Mouse (Mus musculus) bone marrow, adult 2 months (tissue): ENCODE results near the gene Prkn. TPM values are rescaled to one million over a fixed set of nuclear protein-coding genes. Genes with fewer than 3 reads are reported as not detected.

Experiments
- H3K27ac ChIP-seq: fragments of 200-500 bp; 2 replicates; pipeline ENCODE4 v1.5.1; 2012; ENCODE audit warnings: low read depth, mild to moderate bottlenecking, control low read depth, inconsistent platforms, low read length; ENCODE audit not compliant: control insufficient read depth, poor library complexity, insufficient read depth
- H3K4me1 ChIP-seq: fragments of 200-500 bp; 2 replicates; pipeline ENCODE4 v1.6.1; 2011; ENCODE audit warnings: low read length; ENCODE audit not compliant: control insufficient read depth, insufficient read depth
- H3K4me3 ChIP-seq: fragments of 200-500 bp; replicated peaks from 2 replicates; pipeline ENCODE3; 2011; ENCODE audit warnings: mild to moderate bottlenecking, low read depth, low read length, control low read depth; ENCODE audit not compliant: control insufficient read depth
- CTCF ChIP-seq: fragments of 200-500 bp; IDR thresholded peaks from 2 replicates; pipeline ENCODE4 v1.5.1; 2011; ENCODE audit warnings: low read length, control low read depth; ENCODE audit not compliant: control insufficient read depth, insufficient read depth
- POLR2A ChIP-seq: fragments of 200-500 bp; IDR thresholded peaks from 2 replicates; pipeline ENCODE4 v1.6.1; 2011; ENCODE audit warnings: low read depth, mild to moderate bottlenecking, control low read depth, low read length, borderline replicate concordance; ENCODE audit not compliant: control insufficient read depth
- WGBS: fragments of 180-500 bp; shearing (Covaris S2); methylation state at CpG from one replicate; pipeline ENCODE4 v1.1.7; 2018; 5-methylcytosine and 5-hydroxymethylcytosine counted together
- polyA plus RNA-seq: library from polyadenylated mRNA; stranded (reverse); fragments of >200 nt; gene quantifications from 2 replicates; pipeline ENCODE4 v1.2.4, GENCODE M21; 2011; ENCODE audit warnings: low replicate concordance; ENCODE audit not compliant: missing spikeins, insufficient read depth, insufficient read length

Gene Prkn
- polyA plus RNA-seq, 1 experiment = 2.5 TPM

DNA sequence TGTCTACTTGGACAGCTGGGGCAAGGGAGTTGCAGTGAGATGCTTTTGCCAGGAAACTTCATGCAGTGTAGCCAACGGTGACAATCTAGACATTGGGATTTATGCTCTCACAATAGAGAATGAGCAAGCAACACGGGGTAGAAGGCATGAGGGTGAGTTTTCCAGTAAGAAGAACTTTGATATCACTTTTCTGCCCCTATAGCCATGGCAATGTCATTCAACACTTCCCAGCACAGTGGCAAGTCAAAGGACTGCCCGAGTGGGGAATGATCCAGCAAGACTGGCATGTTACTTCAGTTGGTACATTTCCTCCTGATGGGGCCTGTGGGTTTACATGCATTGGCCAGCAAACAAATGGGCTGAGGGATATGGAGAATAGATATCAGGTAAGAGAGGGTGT is 577.0 kb downstream of the Prkn start:
- WGBS = 64% methylated on average over 3 of the region's 3 CpGs
- H3K4me3 ChIP-seq = no peak overlapping the region
- no peak overlapping the region for H3K27ac ChIP-seq
- no peak for TF ChIP-seq CTCF
- TF ChIP-seq POLR2A = no peak
- H3K4me1 ChIP-seq = no peaks in the 10 kb centered on the region

DNA sequence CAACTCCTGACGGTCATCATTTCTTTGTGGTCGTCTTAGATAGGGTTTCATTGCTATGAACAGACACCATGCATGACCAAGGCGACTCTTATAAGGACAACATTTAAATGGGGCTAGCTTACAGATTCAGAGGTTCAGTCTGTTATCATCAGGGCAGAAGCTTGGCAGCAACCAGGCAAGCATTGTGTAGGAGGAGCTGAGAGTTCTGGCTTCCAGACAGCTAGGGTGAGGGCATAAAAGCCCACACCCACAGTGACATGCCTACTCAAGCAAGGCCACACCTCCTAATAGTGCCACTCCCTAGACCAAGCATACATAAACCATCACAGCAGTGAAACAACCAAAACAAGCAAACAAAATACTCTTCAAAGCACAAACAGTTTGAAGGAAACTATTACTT is 579.3 kb downstream of the Prkn start:
- H3K27ac ChIP-seq = no peak overlapping the region
- H3K4me3 ChIP-seq = no peak overlapping the region
- H3K4me1 ChIP-seq = no peaks in the 10 kb centered on the region
- 64% methylated on average over 3 of the region's 3 CpGs for WGBS
- TF ChIP-seq POLR2A (no peak), CTCF (no peak)

DNA sequence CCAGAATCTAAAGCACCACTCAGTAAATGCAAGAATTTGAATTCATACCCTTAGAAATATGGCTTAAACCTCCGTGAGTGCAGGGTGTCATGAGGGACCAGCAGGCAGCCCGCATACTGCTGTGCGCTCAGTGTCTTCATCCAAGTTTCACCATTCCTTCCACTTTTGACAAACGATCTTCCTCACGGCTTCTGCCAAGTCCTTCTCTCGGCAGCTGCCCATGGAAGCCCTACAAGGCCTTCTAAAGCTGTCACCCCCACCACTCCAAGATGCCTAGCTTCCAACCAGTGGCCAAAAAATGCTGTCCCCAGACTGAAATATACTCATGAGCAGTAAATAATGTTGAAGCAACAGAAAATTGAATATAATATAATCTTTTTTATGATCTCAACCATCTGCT is 580.7 kb downstream of the Prkn start:
- 75% methylated on average over 6 of the region's 6 CpGs for WGBS
- TF ChIP-seq POLR2A = no peak
- no peak for TF ChIP-seq CTCF
- no peak overlapping the region for H3K4me3 ChIP-seq
- H3K27ac ChIP-seq = no peak overlapping the region
- H3K4me1 ChIP-seq = no peaks in the 10 kb centered on the region

DNA sequence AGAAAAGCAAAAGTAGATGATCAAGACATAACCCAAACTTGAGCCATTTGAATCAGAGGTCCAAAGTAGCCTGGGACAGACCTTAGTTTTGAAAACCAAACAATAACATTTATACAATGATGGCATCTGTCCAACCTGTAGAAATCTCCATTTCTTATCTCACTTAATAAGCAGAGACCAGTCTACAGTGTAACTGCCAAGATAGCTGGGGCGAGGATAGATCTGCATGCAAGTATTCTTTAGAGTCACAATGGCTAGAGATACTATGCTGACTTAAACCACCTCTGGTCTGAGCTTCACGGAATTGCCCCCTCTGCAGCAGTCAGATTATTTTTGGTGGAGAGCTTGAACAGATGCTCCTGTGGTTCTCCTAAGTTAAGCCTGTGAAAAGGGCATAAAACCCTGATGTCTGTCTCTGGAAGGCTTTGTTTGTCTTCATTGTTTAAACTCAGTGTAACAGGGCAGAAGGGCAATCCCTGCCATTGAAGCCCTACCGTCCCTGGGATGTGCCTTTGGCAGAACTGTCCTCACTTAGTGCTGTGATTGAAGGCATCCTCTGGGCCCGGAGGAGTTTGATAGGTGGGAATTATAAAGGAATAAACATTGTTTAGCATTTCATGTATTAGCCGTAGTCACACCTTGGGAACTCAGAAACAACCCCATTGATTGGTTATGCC is 581.2 kb downstream of the Prkn start:
- Histone ChIP-seq H3K4me3 (no peak overlapping the region), H3K27ac (no peak overlapping the region), H3K4me1 (no peaks in the 10 kb centered on the region)
- 53% methylated on average over 5 of the region's 5 CpGs for WGBS
- no peak for TF ChIP-seq CTCF
- TF ChIP-seq POLR2A = no peak

DNA sequence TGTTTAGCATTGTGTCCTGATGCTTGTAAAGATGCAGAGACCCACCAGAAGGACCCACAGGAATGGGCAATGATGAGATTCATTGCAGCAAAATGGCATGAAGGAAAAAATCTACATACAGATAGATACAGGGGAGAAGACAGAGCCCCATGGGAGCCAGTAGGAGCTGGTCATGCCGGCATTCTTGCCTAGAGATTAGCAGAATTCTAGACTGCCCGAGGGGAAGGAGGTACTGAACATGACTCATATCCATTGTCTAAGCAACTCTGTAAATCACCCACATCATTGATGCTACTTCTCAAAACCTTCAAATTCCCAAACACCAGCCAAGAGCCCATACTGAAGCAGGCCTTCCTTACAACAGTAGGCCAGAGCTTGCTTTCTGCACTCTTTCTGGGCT is 591.1 kb downstream of the Prkn start:
- 68% methylated on average over 2 of the region's 2 CpGs for WGBS

DNA sequence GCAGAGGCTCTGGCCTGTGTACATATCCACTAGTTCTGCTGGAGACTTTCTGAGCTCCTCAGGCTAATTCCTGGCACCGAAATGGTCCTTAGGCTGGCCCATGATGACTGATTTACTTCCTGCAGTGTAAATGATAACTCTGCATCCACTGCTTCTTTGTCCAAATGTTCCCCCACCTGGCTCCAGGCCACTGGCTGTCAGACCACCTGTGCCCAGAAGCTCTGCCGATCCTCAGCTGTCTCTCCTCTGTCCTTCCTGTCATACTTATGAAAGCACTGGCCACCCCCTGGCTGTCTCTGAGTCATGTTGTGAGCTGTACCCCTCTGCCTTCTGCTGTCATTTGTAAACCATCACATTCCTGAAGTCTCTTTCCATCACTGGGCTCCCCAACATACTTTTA is 592.4 kb downstream of the Prkn start:
- Histone ChIP-seq H3K4me1 (no peaks in the 10 kb centered on the region), H3K27ac (no peak overlapping the region), H3K4me3 (no peak overlapping the region)
- WGBS = 88% methylated on average over 2 of the region's 2 CpGs
- TF ChIP-seq POLR2A = no peak
- no peak for TF ChIP-seq CTCF

More for the DNA sequence above, 591.1 kb downstream of the Prkn start:
- TF ChIP-seq CTCF (no peak), POLR2A (no peak)
- H3K4me3 ChIP-seq = no peak overlapping the region
- no peaks in the 10 kb centered on the region for H3K4me1 ChIP-seq
- no peak overlapping the region for H3K27ac ChIP-seq

DNA sequence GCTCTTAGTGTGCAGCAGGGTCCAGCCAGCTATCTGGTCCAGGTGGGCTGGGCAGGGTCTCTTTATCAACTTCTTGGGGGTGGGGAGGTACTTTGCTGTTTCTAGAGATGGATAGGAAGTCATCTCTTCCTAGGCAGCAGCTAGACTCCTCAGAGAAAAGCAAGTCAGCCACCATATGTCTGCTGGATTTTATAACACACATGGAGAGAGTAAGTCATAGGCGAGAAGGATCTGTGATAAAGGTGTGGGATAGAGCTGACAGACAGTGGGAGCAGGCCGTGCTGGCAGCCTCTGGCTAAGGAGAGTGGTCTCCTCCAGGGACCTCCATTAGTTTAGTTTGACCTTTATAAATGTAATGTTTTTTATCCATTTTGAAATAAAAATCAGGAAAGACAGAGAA is 622.5 kb downstream of the Prkn start:
- no peak for TF ChIP-seq CTCF
- TF ChIP-seq POLR2A = no peak
- WGBS = 85% methylated on average over 2 of the region's 2 CpGs

DNA sequence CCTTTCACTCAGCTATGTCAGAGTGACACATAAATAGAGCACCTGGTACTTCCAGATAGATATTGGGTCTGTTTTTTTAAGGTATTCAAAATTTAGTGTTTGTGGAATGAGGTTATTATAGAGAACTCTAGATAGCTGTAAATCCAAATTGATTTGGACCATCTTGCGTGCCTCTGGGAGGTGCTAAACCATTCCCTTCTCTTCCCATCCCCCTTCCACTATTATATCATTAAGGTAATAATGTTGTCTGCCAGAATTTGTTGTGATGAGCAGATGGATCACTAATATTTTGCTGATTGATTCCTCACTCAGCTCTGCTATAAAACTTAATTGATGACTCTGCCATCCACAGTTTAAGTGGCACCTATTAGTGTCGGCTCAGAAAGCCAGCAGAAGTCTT is 625.9 kb downstream of the Prkn start:
- whole genome bisulfite sequencing = 81% methylated on average over 2 of the region's 2 CpGs
- no peak overlapping the region for H3K4me3 ChIP-seq

More for the DNA sequence above, 622.5 kb downstream of the Prkn start:
- Histone ChIP-seq H3K4me1 (no peaks in the 10 kb centered on the region), H3K27ac (no peak overlapping the region), H3K4me3 (no peak overlapping the region)

DNA sequence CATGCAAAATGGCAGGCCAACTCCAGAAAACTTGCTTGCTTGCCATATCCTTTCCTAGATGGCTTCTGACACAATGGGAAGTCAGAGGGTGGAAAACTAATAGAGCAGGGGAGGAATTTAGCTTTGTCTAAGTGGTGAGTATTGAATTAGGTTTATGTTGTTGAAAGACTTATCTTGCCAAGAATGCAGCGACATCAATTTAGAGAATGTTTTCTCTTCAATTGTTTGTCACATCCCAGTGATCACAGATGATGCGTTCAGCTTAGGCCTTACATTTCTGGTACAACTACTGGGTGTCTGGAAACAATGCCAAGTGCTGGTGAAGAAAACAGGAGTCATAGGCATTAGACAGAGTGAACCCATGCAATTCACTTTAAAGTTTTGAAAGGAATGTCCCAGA is 628.4 kb downstream of the Prkn start:
- Histone ChIP-seq H3K4me3 (no peak overlapping the region), H3K4me1 (no peaks in the 10 kb centered on the region), H3K27ac (no peak overlapping the region)
- TF ChIP-seq POLR2A (no peak), CTCF (no peak)
- WGBS = 83% methylated on average over 2 of the region's 2 CpGs

More for the DNA sequence above, 625.9 kb downstream of the Prkn start:
- Histone ChIP-seq H3K4me1 (no peaks in the 10 kb centered on the region), H3K27ac (no peak overlapping the region)
- TF ChIP-seq POLR2A (no peak), CTCF (no peak)
